Comparison of ENCODE assay signal across 8 mouse cellular contexts in the genomic region with DNA sequence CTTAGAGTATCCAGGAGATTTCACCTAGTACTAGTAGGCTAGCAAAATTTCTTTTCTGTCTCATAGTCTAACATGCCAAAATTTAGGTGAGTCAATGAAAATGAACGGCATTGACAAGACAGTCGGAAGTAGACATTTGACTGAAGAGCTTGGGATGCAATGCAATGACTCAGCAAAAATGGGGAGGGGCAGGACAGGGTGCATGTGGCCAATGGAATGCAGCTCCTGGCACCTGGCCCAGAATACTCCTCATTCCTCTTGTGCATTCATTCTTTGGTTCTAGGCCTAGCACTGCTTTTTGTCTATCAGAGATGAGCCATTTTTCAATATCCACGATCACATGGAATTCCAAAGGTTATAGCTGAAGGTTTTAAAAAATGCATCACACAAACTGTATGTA. TPM values are rescaled to one million over a fixed set of nuclear protein-coding genes. Genes with fewer than 3 reads are reported as not detected.
A peak's percentile ranks its signal among the peaks of the same experiment; 100 is the strongest.
DNase-seq lines count a peak whose midpoint lies in the region; ATAC-seq and TF ChIP-seq lines count a peak whose summit lies in the region.

No protein-coding gene starts in this region.

- no peak overlapping the region for H3K27ac ChIP-seq in kidney, embryonic 16.5 days (ENCODE audit: low read length)
- H3K27ac ChIP-seq in MEL (ENCODE audit: control insufficient read depth, low read depth, low read length), result no peak overlapping the region
- no peak overlapping the region for H3K27ac ChIP-seq in neural tube, embryonic 15.5 days (replicated peaks)
- H3K27ac ChIP-seq in intestine, embryonic 15.5 days, result no peak overlapping the region

- no peaks in the 10 kb centered on the region for H3K9me3 ChIP-seq in kidney, embryonic 16.5 days (ENCODE audit: low read length)
- H3K9me3 ChIP-seq in MEL (replicated peaks; ENCODE audit: insufficient read depth, low read length), result no peaks in the 10 kb centered on the region
- no peaks in the 10 kb centered on the region for H3K9me3 ChIP-seq in neural tube, embryonic 15.5 days (replicated peaks)
- H3K9me3 ChIP-seq in intestine, embryonic 15.5 days, result no peaks in the 10 kb centered on the region

- no peaks in the 10 kb centered on the region for H3K4me1 ChIP-seq in kidney, embryonic 16.5 days (ENCODE audit: insufficient read depth, low read length)
- no peaks in the 10 kb centered on the region for H3K4me1 ChIP-seq in MEL (ENCODE audit: control insufficient read depth in 1 of 2, insufficient read depth in 2 of 2, low read length in 2 of 2)
- no peaks in the 10 kb centered on the region; the same call in 1 of the 2 replicates for H3K4me1 ChIP-seq in lung, adult 2 months (ENCODE audit: control insufficient read depth, insufficient read depth, low read length)
- H3K4me1 ChIP-seq in neural tube, embryonic 15.5 days, result no peaks in the 10 kb centered on the region
- no peaks in the 10 kb centered on the region for H3K4me1 ChIP-seq in intestine, embryonic 15.5 days (replicated peaks)

- TF ChIP-seq EP300 in MEL (IDR thresholded peaks at IDR 0.05; ENCODE audit: low read depth in 1 of 2, low read length in 2 of 2), result no peak

- no peaks in the 10 kb centered on the region for H3K27me3 ChIP-seq in kidney, embryonic 16.5 days (ENCODE audit: insufficient read depth, low read length)
- no peaks in the 10 kb centered on the region for H3K27me3 ChIP-seq in MEL (ENCODE audit: control insufficient read depth in 1 of 2, insufficient read depth in 2 of 2, low read length in 2 of 2)
- no peaks in the 10 kb centered on the region for H3K27me3 ChIP-seq in neural tube, embryonic 15.5 days (replicated peaks)
- no peaks in the 10 kb centered on the region for H3K27me3 ChIP-seq in intestine, embryonic 15.5 days (replicated peaks)

- H3K79me2 ChIP-seq in MEL (ENCODE audit: control insufficient read depth, insufficient read depth, low read length, poor library complexity), result no peaks in the 10 kb centered on the region; the same call in 1 of the 2 replicates

- ATAC-seq in kidney, embryonic 16.5 days (ENCODE audit: low FRiP score, low TSS enrichment), result no peak
- ATAC-seq in neural tube, embryonic 15.5 days (ENCODE audit: low FRiP score), result no peak
- ATAC-seq in intestine, embryonic 15.5 days, result no peak

- 84% methylated on average over 3 of the region's 3 CpGs for WGBS in kidney, embryonic 16.5 days
- 52% methylated on average over 3 of the region's 3 CpGs for WGBS in lung, adult 2 months
- 82% methylated on average over 3 of the region's 3 CpGs for WGBS in neural tube, embryonic 15.5 days
- 73% methylated on average over 3 of the region's 3 CpGs for WGBS in intestine, embryonic 15.5 days

- TF ChIP-seq CTCF in MEL (IDR thresholded peaks at IDR 0.05 in 2 of 3, conservative IDR thresholded peaks at IDR 0.05 in 1 of 3; ENCODE audit: control insufficient read depth in 1 of 3, insufficient read depth in 1 of 3, low read depth in 2 of 3, low read length in 3 of 3, poor library complexity in 1 of 3, severe bottlenecking in 1 of 3), result no peak
- no peak for TF ChIP-seq CTCF in brain, embryonic 14.5 days (IDR thresholded peaks at IDR 0.05; ENCODE audit: borderline replicate concordance, extremely low read depth, insufficient read depth, insufficient read length)
- TF ChIP-seq CTCF in lung, adult 2 months (IDR thresholded peaks at IDR 0.05; ENCODE audit: insufficient read depth, low read length), result no peak

- H3K4me3 ChIP-seq in kidney, embryonic 16.5 days (ENCODE audit: low read length), result no peak overlapping the region
- no peak overlapping the region for H3K4me3 ChIP-seq in MEL (ENCODE audit: control insufficient read depth in 1 of 2, insufficient read depth in 1 of 2, low read depth in 2 of 2, low read length in 2 of 2)
- no peak overlapping the region for H3K4me3 ChIP-seq in lung, adult 2 months (replicated peaks; ENCODE audit: extremely low read depth, low read depth, low read length)
- H3K4me3 ChIP-seq in neural tube, embryonic 15.5 days (replicated peaks), result no peak overlapping the region
- H3K4me3 ChIP-seq in intestine, embryonic 15.5 days (replicated peaks), result no peak overlapping the region

- no peak overlapping the region for H3K9ac ChIP-seq in kidney, embryonic 16.5 days (replicated peaks; ENCODE audit: low read length)
- H3K9ac ChIP-seq in MEL (ENCODE audit: control insufficient read depth, low read depth, low read length, poor library complexity, severe bottlenecking), result no peak overlapping the region
- H3K9ac ChIP-seq in neural tube, embryonic 15.5 days (replicated peaks), result no peak overlapping the region
- no peak overlapping the region for H3K9ac ChIP-seq in intestine, embryonic 15.5 days

- no peaks in the 10 kb centered on the region for H3K36me3 ChIP-seq in kidney, embryonic 16.5 days (ENCODE audit: insufficient read depth, low read length)
- H3K36me3 ChIP-seq in MEL (ENCODE audit: control insufficient read depth in 1 of 2, insufficient read depth in 2 of 2, low read length in 2 of 2), result no peaks in the 10 kb centered on the region
- no peaks in the 10 kb centered on the region for H3K36me3 ChIP-seq in neural tube, embryonic 15.5 days
- H3K36me3 ChIP-seq in intestine, embryonic 15.5 days, result no peaks in the 10 kb centered on the region

- no peak overlapping the region for H3K4me2 ChIP-seq in kidney, embryonic 16.5 days (replicated peaks; ENCODE audit: low read depth, low read length)
- H3K4me2 ChIP-seq in neural tube, embryonic 15.5 days, result no peak overlapping the region
- H3K4me2 ChIP-seq in intestine, embryonic 15.5 days (replicated peaks), result no peak overlapping the region

- peak; percentile 40 for DNase-seq in kidney, adult 18-20 months
- peak; percentile 6 for DNase-seq in MEL (ENCODE audit: low read depth, low spot score)
- DNase-seq in brain, embryonic 14.5 days (ENCODE audit: low read depth), result peak; percentile 23
- peak; percentile 28 for DNase-seq in lung, adult 2 months
- DNase-seq in right cerebral cortex, adult 2 months (ENCODE audit: low spot score in 2 of 2), result no peak

- no peak for TF ChIP-seq POLR2A in MEL (IDR thresholded peaks at IDR 0.05; ENCODE audit: control insufficient read depth in 1 of 2, insufficient read depth in 1 of 2, low read depth in 1 of 2, low read length in 2 of 2, poor library complexity in 1 of 2)
- TF ChIP-seq POLR2A in brain, embryonic 14.5 days (IDR thresholded peaks at IDR 0.05; ENCODE audit: borderline replicate concordance, extremely low read depth, insufficient read depth, insufficient read length, poor library complexity, severe bottlenecking), result no peak
- no peak for TF ChIP-seq POLR2A in lung, adult 2 months (IDR thresholded peaks at IDR 0.05; ENCODE audit: borderline replicate concordance, extremely low read depth, low read depth, low read length)

- TF ChIP-seq RAD21 in MEL (IDR thresholded peaks at IDR 0.05; ENCODE audit: low read depth, low read length), result no peak

TF ChIP-seq in MEL, 35 proteins besides CTCF, POLR2A, EP300 and RAD21:
- no peak for TF ChIP-seq MXI1 (IDR thresholded peaks at IDR 0.05; ENCODE audit: low read depth, low read length)
- TF ChIP-seq GATA1 (IDR thresholded peaks at IDR 0.05; ENCODE audit: low read depth, low read length), result no peak
- TF ChIP-seq TAL1 (IDR thresholded peaks at IDR 0.05; ENCODE audit: low read length), result no peak
- TF ChIP-seq USF1 (IDR thresholded peaks at IDR 0.05; ENCODE audit: low read depth, low read length), result no peak
- TF ChIP-seq MYB (IDR thresholded peaks at IDR 0.05; ENCODE audit: low read depth, low read length), result no peak

RNA-seq across cellular contexts. Expression of a gene that starts 48.1 kb away (rescaled TPM):
- polyA plus RNA-seq in kidney, embryonic 16.5 days (2015; fragmentation: Nextera tagmentation; extraction: Ambion mirVana), result 2.6 and 3.1 TPM in 2 replicates
- total RNA-seq in MEL (2012; rRNA removed), result not detected in 2 replicates
- polyA plus RNA-seq in MEL (2012; ENCODE audit: insufficient read depth in 1 of 2, insufficient read length in 2 of 2, low read depth in 1 of 2, low replicate concordance in 2 of 2, missing spikeins in 1 of 2), result not detected
- 1.2 and 2.9 TPM in 2 replicates for polyA plus RNA-seq in brain, embryonic 14.5 days (2012; rRNA removed)
- polyA plus RNA-seq in lung, adult 2 months (2012; rRNA removed), result 17.5 and 23.6 TPM in 2 replicates
- 2.2 and 3.3 TPM in 2 replicates for polyA plus RNA-seq in neural tube, embryonic 15.5 days (2015; fragmentation: Nextera tagmentation; extraction: Ambion mirVana)
- 1.9 and 2.1 TPM in 2 replicates for polyA plus RNA-seq in intestine, embryonic 15.5 days (2015; fragmentation: Nextera tagmentation; extraction: Ambion mirVana)

Comparison
In these comparisons a context has a peak if more than half of its experiments do, and no peak if none do; other contexts are left out.
1. DNase-seq: peak in kidney, adult 18-20 months (single experiment), MEL (single experiment), brain, embryonic 14.5 days (single experiment) and lung, adult 2 months (single experiment); none in right cerebral cortex, adult 2 months (0 of 2).